Mouse (Mus musculus) limb, embryonic 14.5 days (tissue): ENCODE data around the gene 4930426L09Rik. TPM values are rescaled to one million over a fixed set of nuclear protein-coding genes. Genes with fewer than 3 reads are reported as not detected.

Experiments
- ATAC-seq: fragments of 200-750 bp; cut with Nextera tagmentation; 2 replicates; pipeline ENCODE4 v1.8.0; 2017; ENCODE audit warnings: low read depth, moderate number of reproducible peaks, moderate TSS enrichment; ENCODE audit not compliant: low FRiP score
- DNase-seq: peaks from one replicate; pipeline ENCODE4 v3.0.0-alpha.2; 2015; ENCODE audit warnings: low spot score
- H3K27ac ChIP-seq: fragments of 300-500 bp; sonication (generic); replicated peaks from 2 replicates; pipeline ENCODE4 v1.5.1; 2014; ENCODE audit warnings: low read depth, mild to moderate bottlenecking, low read length, moderate library complexity, mixed read lengths
- H3K27me3 ChIP-seq: fragments of 300-500 bp; sonication (generic); 2 replicates; pipeline ENCODE4 v1.6.1; 2014; ENCODE audit warnings: low read length, mixed read lengths; ENCODE audit not compliant: control insufficient read depth, insufficient read depth
- H3K36me3 ChIP-seq: fragments of 300-500 bp; sonication (generic); 2 replicates; pipeline ENCODE4 v1.6.1; 2014; ENCODE audit warnings: mild to moderate bottlenecking, low read length, moderate library complexity, mixed read lengths; ENCODE audit not compliant: control insufficient read depth, insufficient read depth
- H3K4me1 ChIP-seq: fragments of 300-500 bp; sonication (generic); 2 replicates; pipeline ENCODE4 v1.6.1; 2014; ENCODE audit warnings: antibody characterized with exemption, low read length, mixed read lengths; ENCODE audit not compliant: control insufficient read depth, insufficient read depth
- H3K4me2 ChIP-seq: fragments of 300-500 bp; sonication (generic); replicated peaks from 2 replicates; pipeline ENCODE4 v1.6.1; 2014; ENCODE audit warnings: low read depth, mild to moderate bottlenecking, low read length, moderate library complexity; ENCODE audit not compliant: severe bottlenecking
- H3K4me3 ChIP-seq: fragments of 300-500 bp; sonication (generic); replicated peaks from 2 replicates; pipeline ENCODE4 v1.5.1; 2014; ENCODE audit warnings: low read length
- H3K9ac ChIP-seq: fragments of 300-500 bp; sonication (generic); 2 replicates; pipeline ENCODE4 v1.6.1; 2014; ENCODE audit warnings: mild to moderate bottlenecking, low read depth, low read length, moderate library complexity; ENCODE audit not compliant: severe bottlenecking
- H3K9me3 ChIP-seq: fragments of 300-500 bp; sonication (generic); 2 replicates; pipeline ENCODE4 v1.6.1; 2016; ENCODE audit warnings: low read length; ENCODE audit not compliant: control insufficient read depth
- POLR2A ChIP-seq: fragments of 200-500 bp; IDR thresholded peaks from 2 replicates; pipeline ENCODE4 v1.8.0; 2012; ENCODE audit warnings: inconsistent platforms, mild to moderate bottlenecking, moderate library complexity, borderline replicate concordance; ENCODE audit not compliant: insufficient read depth, insufficient read length; ENCODE audit errors: extremely low read depth
- WGBS: fragments of 180-500 bp; shearing (Covaris S2); extraction: QIAGEN DNeasy Blood & Tissue Kit; methylation state at CpG from one replicate; pipeline ENCODE4 v1.1.7; 2014; 5-methylcytosine and 5-hydroxymethylcytosine counted together
- polyA plus RNA-seq, 2 experiments: library from polyadenylated mRNA; depleted of rRNA in 1 of 2; stranded (reverse) in 1 of 2; unstranded in 1 of 2; fragments of >200 nt; fragmentation: Nextera tagmentation in 1 of 2; extraction: Ambion mirVana in 1 of 2; gene quantifications; 2 replicates each; pipeline versions ENCODE4 v1.2.1 to v1.2.3; 2012 to 2014

The 4930426L09Rik gene
- polyA plus RNA-seq, 2 experiments = 0.25 to 0.59 TPM

- ATAC-seq (no peak), DNase-seq (no peak)
- 0 out of 2 replicates have a peak, but pooled peaks cover 5% of the 10 kb centered on the region for H3K9me3 ChIP-seq
- no peak for TF ChIP-seq POLR2A
- no peaks in the 10 kb centered on the region for H3K36me3 ChIP-seq
- H3K27me3 ChIP-seq = no peaks in the 10 kb centered on the region
- H3K27ac ChIP-seq = no peak overlapping the region
- 80% methylated on average over 10 of the region's 10 CpGs for WGBS
- H3K4me3 ChIP-seq = no peak overlapping the region
- H3K9ac ChIP-seq = no peak overlapping the region
- H3K4me2 ChIP-seq = no peak overlapping the region
- H3K4me1 ChIP-seq = no peaks in the 10 kb centered on the region; the same call in 1 of the 2 replicates
Observed at GRCm38 (mm10) chr2:18977201-18977805, 20.8 kb upstream of the 4930426L09Rik start.

- WGBS = 83% methylated on average over 4 of the region's 4 CpGs
- Histone ChIP-seq H3K36me3 (no peaks in the 10 kb centered on the region), H3K27me3 (no peaks in the 10 kb centered on the region), H3K4me1 (no peaks in the 10 kb centered on the region; the same call in 1 of the 2 replicates), H3K9ac (no peak overlapping the region), H3K4me3 (no peak overlapping the region), H3K9me3 (no peaks in the 10 kb centered on the region), H3K27ac (no peak overlapping the region), H3K4me2 (no peak overlapping the region)
- no peak for ATAC-seq
- TF ChIP-seq POLR2A = no peak
- no peak for DNase-seq
Observed at GRCm38 (mm10) chr2:18979046-18979445, 19.1 kb upstream of the 4930426L09Rik start.

- Histone ChIP-seq H3K4me1 (no peaks in the 10 kb centered on the region; the same call in 1 of the 2 replicates), H3K27me3 (no peaks in the 10 kb centered on the region), H3K9ac (no peak overlapping the region), H3K4me3 (no peak overlapping the region), H3K36me3 (no peaks in the 10 kb centered on the region), H3K9me3 (no peaks in the 10 kb centered on the region), H3K27ac (no peak overlapping the region), H3K4me2 (no peak overlapping the region)
- DNase-seq (no peak), ATAC-seq (no peak)
- WGBS = 65% methylated on average over 7 of the region's 7 CpGs
- TF ChIP-seq POLR2A = no peak
Observed at GRCm38 (mm10) chr2:18979675-18980074, 18.5 kb upstream of the 4930426L09Rik start.

DNA sequence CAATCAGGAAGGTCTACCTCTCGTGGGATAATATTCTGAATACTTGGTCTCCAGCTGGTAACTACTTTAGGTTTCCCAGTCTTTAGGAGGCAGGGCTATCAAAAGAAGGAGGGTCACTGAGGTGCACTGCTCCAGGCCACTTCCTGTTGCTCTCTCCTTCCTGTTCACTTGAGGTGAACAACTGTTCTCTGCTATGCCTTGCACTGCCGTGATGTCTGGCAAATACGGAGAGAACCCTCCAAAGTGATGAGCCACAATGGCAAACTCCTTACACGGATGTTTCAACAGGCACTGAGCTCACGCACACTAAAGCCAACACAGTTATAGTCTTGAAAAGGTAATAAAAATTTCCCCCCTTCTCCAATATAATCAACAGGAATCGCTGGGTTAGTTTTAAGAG lies 15.6 kb upstream of the 4930426L09Rik start:
- 47% methylated on average over 6 of the region's 6 CpGs for WGBS
- Histone ChIP-seq H3K4me3 (no peak overlapping the region), H3K4me2 (no peak overlapping the region), H3K9me3 (no peaks in the 10 kb centered on the region), H3K9ac (no peak overlapping the region), H3K36me3 (no peaks in the 10 kb centered on the region), H3K4me1 (no peaks in the 10 kb centered on the region; the same call in 1 of the 2 replicates), H3K27me3 (no peaks in the 10 kb centered on the region), H3K27ac (no peak overlapping the region)
- TF ChIP-seq POLR2A = no peak
- ATAC-seq = no peak
- no peak for DNase-seq

DNA sequence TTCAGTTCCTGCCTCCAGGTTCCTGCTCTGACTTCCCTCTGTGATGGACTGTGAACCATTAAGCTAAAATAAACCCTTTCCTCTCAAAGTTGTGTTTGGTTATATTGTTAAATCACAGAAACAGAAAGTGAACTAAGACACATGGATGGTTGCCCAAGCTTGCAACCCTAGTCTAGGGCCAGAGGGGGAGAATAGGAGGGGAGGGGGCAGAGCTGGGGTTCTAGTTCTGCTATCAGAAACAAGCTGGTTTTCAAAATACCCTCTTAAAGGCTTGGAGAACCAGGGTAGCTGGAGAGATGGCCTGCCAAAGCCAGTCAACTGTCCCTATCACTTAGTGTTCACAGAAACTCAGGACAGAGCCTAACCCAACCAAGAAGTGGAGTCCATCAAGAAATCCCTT lies 14.6 kb upstream of the 4930426L09Rik start:
- Histone ChIP-seq H3K27me3 (no peaks in the 10 kb centered on the region), H3K4me2 (no peak overlapping the region), H3K27ac (no peak overlapping the region), H3K4me3 (no peak overlapping the region), H3K36me3 (no peaks in the 10 kb centered on the region), H3K9me3 (no peaks in the 10 kb centered on the region), H3K4me1 (no peaks in the 10 kb centered on the region; the same call in 1 of the 2 replicates), H3K9ac (no peak overlapping the region)
- no peak for ATAC-seq
- no peak for TF ChIP-seq POLR2A
- DNase-seq = no peak
